Mouse (Mus musculus) spleen, adult 2 months (tissue): ENCODE measurements around the gene Sap25. TPM values are rescaled to one million over a fixed set of nuclear protein-coding genes. Genes with fewer than 3 reads are reported as not detected.

ENCODE experiments used
- DNase-seq, 2 experiments: peaks; one replicate each; pipeline versions ENCODE4 v3.0.0 to v3.0.0-alpha.2; 2012 to 2021; ENCODE audit warnings: low spot score in 2 of 2, low read depth in 1 of 2
- H3K27ac ChIP-seq: fragments of 200-500 bp; 2 replicates; pipeline ENCODE4 v1.5.1; 2012; ENCODE audit warnings: low read length, inconsistent platforms; ENCODE audit not compliant: insufficient read depth
- H3K27me3 ChIP-seq: fragments of 200-500 bp; 2 replicates; pipeline ENCODE4 v1.6.1; 2012; ENCODE audit warnings: mild to moderate bottlenecking, moderate library complexity, low read length, inconsistent platforms; ENCODE audit not compliant: control insufficient read depth, insufficient read depth
- H3K36me3 ChIP-seq: fragments of 200-500 bp; 2 replicates; pipeline ENCODE4 v1.6.1; 2012; ENCODE audit warnings: mild to moderate bottlenecking, low read length, inconsistent platforms; ENCODE audit not compliant: control insufficient read depth, insufficient read depth
- H3K4me1 ChIP-seq: fragments of 200-500 bp; 2 replicates; pipeline ENCODE4 v1.6.1; 2011; ENCODE audit warnings: inconsistent platforms; ENCODE audit not compliant: control insufficient read depth, insufficient read depth, insufficient read length
- H3K4me3 ChIP-seq: fragments of 200-500 bp; 2 replicates; pipeline ENCODE4 v1.5.1; 2011; ENCODE audit warnings: mild to moderate bottlenecking, inconsistent platforms; ENCODE audit not compliant: insufficient read depth, insufficient read length; ENCODE audit errors: extremely low read depth
- CTCF ChIP-seq: fragments of 200-500 bp; IDR thresholded peaks from 2 replicates; pipeline ENCODE4 v1.5.1; 2011; ENCODE audit warnings: mild to moderate bottlenecking, inconsistent platforms; ENCODE audit not compliant: insufficient read depth, insufficient read length, insufficient replicate concordance; ENCODE audit errors: extremely low read depth
- POLR2A ChIP-seq: fragments of 200-500 bp; IDR thresholded peaks from 2 replicates; pipeline ENCODE4 v1.6.1; 2011; ENCODE audit warnings: low read depth, low read length, inconsistent platforms
- WGBS: fragments of 180-500 bp; shearing (Covaris S2); methylation state at CpG from one replicate; pipeline ENCODE4 v1.1.7; 2018; 5-methylcytosine and 5-hydroxymethylcytosine counted together
- polyA plus RNA-seq: library from polyadenylated mRNA; depleted of rRNA; stranded (reverse); fragments of >200 nt; gene quantifications from 2 replicates; pipeline ENCODE4 v1.2.3, GENCODE M21; 2012

Gene Sap25
- polyA plus RNA-seq, 1 experiment = 328 TPM

GRCm38 (mm10) chr5:137631171-137631570, 10.0 kb upstream of the Sap25 start:
- no peak; the same call in 1 of the 2 replicates for TF ChIP-seq POLR2A
- no peak for TF ChIP-seq CTCF
- Histone ChIP-seq H3K36me3 (peaks cover 18% of the 10 kb centered on the region), H3K4me3 (peak overlapping the region; percentile 78), H3K4me1 (peaks cover 11% of the 10 kb centered on the region; the same call in 1 of the 2 replicates), H3K27ac (peak overlapping the region; percentile 93), H3K27me3 (no peaks in the 10 kb centered on the region)
- under 1% methylated on average over 9 of the region's 9 CpGs for WGBS
- peak; percentile 61 to 86 for DNase-seq

DNA sequence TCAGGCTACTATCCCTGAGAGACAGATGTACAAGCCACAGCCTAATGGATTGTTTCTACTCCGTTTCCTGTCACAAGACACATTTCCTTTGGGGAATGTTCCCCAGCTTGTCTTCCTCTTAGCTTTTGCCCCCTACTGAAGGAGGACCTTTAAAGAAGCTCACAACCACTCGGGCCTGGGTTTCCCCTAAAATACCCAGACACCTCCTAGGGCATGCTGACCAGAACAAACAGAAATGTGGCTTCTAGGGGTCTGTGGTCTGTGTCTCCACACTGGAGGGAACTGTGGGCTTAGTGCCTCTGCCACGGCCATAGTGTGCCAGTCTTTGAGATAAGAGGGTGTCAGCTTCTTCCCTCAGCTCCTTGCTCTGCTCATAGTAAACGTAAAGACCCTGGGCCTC, 9.5 kb upstream of the Sap25 start:
- peak overlapping the region; percentile 93 for H3K27ac ChIP-seq
- H3K36me3 ChIP-seq = peaks cover 22% of the 10 kb centered on the region
- H3K4me3 ChIP-seq = peak overlapping the region; percentile 41
- peaks cover 11% of the 10 kb centered on the region; the same call in 1 of the 2 replicates for H3K4me1 ChIP-seq
- 5% methylated on average over 4 of the region's 4 CpGs for WGBS
- no peaks in the 10 kb centered on the region for H3K27me3 ChIP-seq
- TF ChIP-seq CTCF (no peak), POLR2A (no peak)
- peak in 1 of 2 experiments; percentile 37 for DNase-seq

DNA sequence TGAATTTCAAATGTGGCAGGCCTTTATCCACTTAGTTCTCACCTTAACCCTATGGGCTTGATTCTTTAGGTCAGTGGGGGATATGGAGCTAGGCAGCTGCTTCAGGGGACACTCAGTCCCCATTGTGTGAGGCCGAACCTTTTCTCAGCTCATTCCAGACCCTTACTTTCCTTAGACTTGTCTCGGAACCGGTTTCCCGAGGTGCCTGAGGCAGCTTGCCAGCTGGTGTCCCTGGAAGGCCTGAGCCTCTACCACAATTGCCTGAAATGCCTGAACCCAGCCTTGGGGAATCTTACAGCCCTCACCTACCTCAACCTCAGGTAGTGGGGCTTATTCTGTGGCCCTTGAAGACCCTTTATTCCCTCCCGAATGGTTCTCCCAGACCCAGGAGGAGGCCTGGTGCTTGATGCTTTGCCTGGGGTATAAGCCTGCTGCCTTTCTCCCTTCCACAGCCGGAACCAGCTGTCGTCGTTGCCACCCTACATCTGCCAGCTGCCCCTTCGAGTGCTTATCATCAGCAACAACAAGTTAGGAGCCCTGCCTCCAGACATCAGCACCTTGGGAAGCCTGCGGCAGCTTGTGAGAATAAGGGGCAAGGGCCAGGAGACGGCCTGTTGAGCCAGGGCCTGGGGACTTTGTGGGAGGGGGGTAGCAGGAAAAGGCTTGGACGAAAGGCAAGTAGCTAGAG, 7.6 kb upstream of the Sap25 start:
- DNase-seq = no peak
- Histone ChIP-seq H3K4me1 (peaks cover 11% of the 10 kb centered on the region; the same call in 1 of the 2 replicates), H3K27me3 (no peaks in the 10 kb centered on the region), H3K36me3 (peaks cover 41% of the 10 kb centered on the region), H3K27ac (no peak overlapping the region), H3K4me3 (no peak overlapping the region)
- TF ChIP-seq POLR2A = no peak
- no peak for TF ChIP-seq CTCF
- 92% methylated on average over 12 of the region's 12 CpGs for WGBS

- TF ChIP-seq POLR2A (no peak), CTCF (no peak)
- 88% methylated on average over 7 of the region's 7 CpGs for WGBS
- no peak for DNase-seq
- Histone ChIP-seq H3K4me3 (no peak overlapping the region), H3K4me1 (no peaks in the 10 kb centered on the region), H3K27ac (no peak overlapping the region), H3K27me3 (no peaks in the 10 kb centered on the region), H3K36me3 (peaks cover 72% of the 10 kb centered on the region)
These were observed 1.7 kb upstream of the Sap25 start for GRCm38 (mm10) chr5:137639472-137639871.

DNA sequence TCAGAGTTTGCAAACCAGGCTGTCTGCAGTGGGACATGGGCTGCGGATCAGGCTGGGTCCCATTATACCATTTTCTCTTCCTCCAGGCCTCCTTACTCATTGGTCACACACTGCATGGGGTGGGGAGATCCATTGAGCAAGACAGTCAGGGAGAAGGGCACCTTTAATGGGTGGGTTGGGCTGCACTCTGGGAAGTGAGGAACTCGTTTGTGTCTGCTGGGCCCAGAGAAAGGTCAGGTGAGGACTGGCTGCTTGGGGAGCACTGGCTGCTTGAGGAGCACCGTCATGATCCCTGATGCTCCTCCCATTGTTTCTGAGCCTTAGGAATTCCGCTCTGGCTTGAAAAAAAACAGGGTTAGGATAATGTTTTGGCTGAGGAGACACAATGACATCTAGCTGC, 1.8 kb downstream of the Sap25 start:
- H3K4me1 ChIP-seq = peaks cover 5% of the 10 kb centered on the region
- H3K27me3 ChIP-seq = no peaks in the 10 kb centered on the region
- DNase-seq = no peak
- WGBS = 77% methylated on average over 4 of the region's 4 CpGs
- no peak overlapping the region for H3K4me3 ChIP-seq
- no peak overlapping the region for H3K27ac ChIP-seq
- H3K36me3 ChIP-seq = peaks cover 46% of the 10 kb centered on the region
- no peak for TF ChIP-seq CTCF
- no peak for TF ChIP-seq POLR2A

DNA sequence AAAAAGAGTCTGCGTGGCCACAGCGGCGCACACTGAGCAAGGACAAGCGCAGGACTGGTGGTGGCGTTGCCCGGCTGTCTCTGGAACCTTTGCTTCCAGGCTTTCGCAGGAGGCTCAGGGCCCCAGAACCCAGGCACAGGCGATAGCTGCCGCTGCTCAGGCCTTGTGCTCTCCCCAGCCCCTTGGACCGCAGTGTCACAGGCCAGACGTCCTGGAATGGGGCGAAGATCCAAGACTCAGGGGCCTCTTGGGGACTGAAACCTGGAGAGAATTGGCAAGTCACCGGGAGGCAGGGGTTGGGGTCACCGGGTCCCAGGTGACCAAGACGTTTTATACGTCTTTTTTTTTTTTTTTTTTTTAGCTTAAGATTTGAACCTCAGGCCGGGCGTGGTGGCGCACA, 3.4 kb downstream of the Sap25 start:
- TF ChIP-seq CTCF = no peak
- no peak for TF ChIP-seq POLR2A
- 86% methylated on average over 19 of the region's 19 CpGs for WGBS
- Histone ChIP-seq H3K27ac (no peak overlapping the region), H3K36me3 (peaks cover 31% of the 10 kb centered on the region), H3K4me1 (peaks cover 15% of the 10 kb centered on the region), H3K27me3 (no peaks in the 10 kb centered on the region), H3K4me3 (no peak overlapping the region)
- no peak for DNase-seq

DNA sequence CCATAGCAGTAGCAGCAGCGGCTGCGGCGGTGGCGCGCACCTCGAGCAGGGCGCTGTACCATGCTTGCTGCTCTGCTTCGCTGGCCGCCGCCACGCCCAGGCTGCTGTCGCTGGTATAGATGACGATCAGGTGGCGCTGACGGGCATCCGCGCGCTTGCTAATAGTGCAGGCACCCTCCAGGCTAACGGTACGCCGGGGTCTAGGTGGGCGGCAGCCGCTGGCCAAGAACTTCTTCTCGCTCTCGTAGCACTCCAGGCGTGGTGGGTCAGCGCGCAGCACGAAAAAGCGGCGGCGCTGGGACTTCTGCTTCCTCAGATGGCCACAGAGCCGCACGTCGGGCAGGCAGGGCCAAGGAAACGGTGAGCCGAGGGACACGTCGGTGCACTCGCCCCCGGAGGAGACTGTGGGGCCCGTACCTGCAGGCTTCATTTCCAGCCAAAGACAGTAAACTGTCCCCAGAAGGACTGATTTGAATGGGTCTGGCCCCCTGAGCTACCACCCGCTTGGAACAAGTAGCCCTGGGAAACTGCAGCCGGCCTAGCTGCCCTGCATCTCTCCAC, 4.0 kb downstream of the Sap25 start:
- 6% methylated on average over 44 of the region's 44 CpGs for WGBS
- peak in 1 of 2 experiments; percentile 62 for DNase-seq
- H3K36me3 ChIP-seq = peaks cover 25% of the 10 kb centered on the region
- TF ChIP-seq POLR2A (no peak), CTCF (no peak)
- H3K4me1 ChIP-seq = peaks cover 16% of the 10 kb centered on the region
- H3K4me3 ChIP-seq = peak overlapping the region; percentile 48; the same call in 1 of the 2 replicates
- peak overlapping the region; percentile 7; the same call in 1 of the 2 replicates for H3K27ac ChIP-seq
- no peaks in the 10 kb centered on the region for H3K27me3 ChIP-seq
